Mouse (Mus musculus): ENCODE measurements at regions not wholly inside any gene's neighbourhood (a gene's known extent, or its start where the extent isn't known, plus 50 kb on each side); places are given as distances from the start of the nearest gene placed in this dataset.

- DNase-seq: no peak
Observed at GRCm38 (mm10) chr1:177568056-177568816, 126.1 kb downstream of the Zbtb18 start.

GRCm38 (mm10) chr1:177569572-177569971, 127.4 kb downstream of the Zbtb18 start:
- no peak for DNase-seq

- DNase-seq: no peak
Observed at GRCm38 (mm10) chr1:177573017-177573725, 131.0 kb downstream of the Zbtb18 start.

GRCm38 (mm10) chr1:177573781-177574180, 131.6 kb downstream of the Zbtb18 start:
- no peak for DNase-seq

GRCm38 (mm10) chr1:177574312-177574711, 132.2 kb downstream of the Zbtb18 start:
- no peak for DNase-seq

GRCm38 (mm10) chr1:177584302-177584886, 142.2 kb downstream of the Zbtb18 start:
- DNase-seq: no peak

- DNase-seq: no peak
Observed at GRCm38 (mm10) chr1:177585320-177585719, 143.2 kb downstream of the Zbtb18 start.

GRCm38 (mm10) chr1:177589034-177589433, 140.6 kb upstream of the 1700016C15Rik start:
- DNase-seq: no peak

- no peak for DNase-seq
Observed at GRCm38 (mm10) chr1:177589656-177590055, 140.0 kb upstream of the 1700016C15Rik start.

- DNase-seq: no peak
Observed at GRCm38 (mm10) chr1:177591742-177592141, 137.9 kb upstream of the 1700016C15Rik start.

- DNase-seq: no peak
Observed at GRCm38 (mm10) chr1:177592337-177592736, 137.3 kb upstream of the 1700016C15Rik start.

- no peak for DNase-seq
Observed at GRCm38 (mm10) chr1:177594341-177594740, 135.3 kb upstream of the 1700016C15Rik start.

- DNase-seq: no peak
Observed at GRCm38 (mm10) chr1:177595326-177595914, 134.2 kb upstream of the 1700016C15Rik start.

GRCm38 (mm10) chr1:177597036-177597435, 132.6 kb upstream of the 1700016C15Rik start:
- DNase-seq: no peak

GRCm38 (mm10) chr1:177605353-177605969, 124.2 kb upstream of the 1700016C15Rik start:
- no peak for DNase-seq

GRCm38 (mm10) chr1:177607565-177607964, 122.0 kb upstream of the 1700016C15Rik start:
- no peak for DNase-seq

- no peak for DNase-seq
Observed at GRCm38 (mm10) chr1:177608551-177609020, 121.0 kb upstream of the 1700016C15Rik start.

GRCm38 (mm10) chr1:177609226-177609625, 120.4 kb upstream of the 1700016C15Rik start:
- DNase-seq: no peak

GRCm38 (mm10) chr1:177609683-177610082, 119.9 kb upstream of the 1700016C15Rik start:
- DNase-seq: no peak

GRCm38 (mm10) chr1:177610156-177610555, 119.5 kb upstream of the 1700016C15Rik start:
- DNase-seq: no peak

- no peak for DNase-seq
Observed at GRCm38 (mm10) chr1:177612546-177612945, 117.1 kb upstream of the 1700016C15Rik start.

- no peak for DNase-seq
Observed at GRCm38 (mm10) chr1:177615609-177616008, 114.0 kb upstream of the 1700016C15Rik start.
